ENCODE assay signal across 30 mouse cellular contexts in genomic region chr1:153371846-153372245, GRCm38 (mm10). TPM values are rescaled to one million over a fixed set of nuclear protein-coding genes. Genes with fewer than 3 reads are reported as not detected.
"Had no signal": no experiment of that assay in that cellular context is flagged by ENCODE, and none has a peak within 500 bp of the region (broad histone marks: within the 10 kb centered on the region; RNA-seq: fewer than 3 reads in every experiment).

No protein-coding gene starts in this region.

- H3K9ac ChIP-seq: embryonic facial prominence, embryonic 12.5 days; embryonic facial prominence, embryonic 15.5 days; forebrain, embryonic 12.5 days; forebrain, embryonic 13.5 days; forebrain, embryonic 15.5 days; forebrain, postnatal 0 days had no signal

- H3K9me3 ChIP-seq: embryonic facial prominence, embryonic 12.5 days; embryonic facial prominence, embryonic 15.5 days; forebrain, embryonic 10.5 days; forebrain, embryonic 12.5 days; forebrain, embryonic 13.5 days; forebrain, embryonic 15.5 days had no signal

- H3K27ac ChIP-seq: embryonic facial prominence, embryonic 12.5 days; embryonic facial prominence, embryonic 15.5 days; forebrain, embryonic 10.5 days; forebrain, embryonic 12.5 days; forebrain, embryonic 13.5 days; forebrain, embryonic 15.5 days; gastrocnemius, adult 2 months; heart, adult 2 months had no signal

- H3K4me3 ChIP-seq: embryonic facial prominence, embryonic 12.5 days; embryonic facial prominence, embryonic 15.5 days; erythroblast, embryonic 14.5 days; forebrain, embryonic 10.5 days; forebrain, embryonic 12.5 days; forebrain, embryonic 13.5 days; forebrain, embryonic 15.5 days; gastrocnemius, adult 2 months; heart, adult 2 months had no signal

- H3K27me3 ChIP-seq: embryonic facial prominence, embryonic 12.5 days; embryonic facial prominence, embryonic 15.5 days; forebrain, embryonic 12.5 days; forebrain, embryonic 13.5 days; forebrain, embryonic 15.5 days had no signal

- DNase-seq: cerebellum, adult 18-20 months; cerebellum, adult 2 months; cerebellum, adult 8-10 months; cerebellum, adult 9-10 months; cerebellum, adult 9-11 months; cerebellum, postnatal 10 days; cerebellum, postnatal 14 days; cerebellum, postnatal 25 days; cerebellum, postnatal 36 days; embryo, embryonic 11 days; forebrain, postnatal 0 days; gastrocnemius, adult 2 months; gastrocnemius, postnatal 10 days; gastrocnemius, postnatal 14 days; gastrocnemius, postnatal 25 days; gastrocnemius, postnatal 36 days; heart, adult 18-20 months; heart, adult 2 months had no signal

- H3K4me2 ChIP-seq: embryonic facial prominence, embryonic 12.5 days; embryonic facial prominence, embryonic 15.5 days; forebrain, embryonic 12.5 days; forebrain, embryonic 13.5 days; forebrain, embryonic 15.5 days had no signal

- H3K4me1 ChIP-seq: embryonic facial prominence, embryonic 12.5 days; embryonic facial prominence, embryonic 15.5 days; forebrain, embryonic 12.5 days; forebrain, embryonic 13.5 days; forebrain, embryonic 15.5 days had no signal

- H3K36me3 ChIP-seq: embryonic facial prominence, embryonic 12.5 days; embryonic facial prominence, embryonic 15.5 days; forebrain, embryonic 10.5 days; forebrain, embryonic 12.5 days; forebrain, embryonic 15.5 days had no signal

- ATAC-seq: forebrain, embryonic 13.5 days; forebrain, embryonic 14.5 days; forebrain, embryonic 15.5 days; forebrain, embryonic 16.5 days; forebrain, postnatal 0 days had no signal

RNA-seq across cellular contexts. Expression of gene Shcbp1l, which starts 53.1 kb away (rescaled TPM):
- total RNA-seq: gastrocnemius, adult 18-20 months; gastrocnemius, adult 2 months; gastrocnemius, adult 8-10 months; gastrocnemius, postnatal 10 days; gastrocnemius, postnatal 14 days; gastrocnemius, postnatal 25 days; gastrocnemius, postnatal 36 days; heart, adult 18-20 months; heart, adult 2 months; heart, adult 8-10 months had no signal
- polyA plus RNA-seq: erythroblast, embryonic 14.5 days had no signal
